Mouse (Mus musculus): ENCODE measurements around the gene Ppp1r15a.
"Not testable (repeated sequence)": the region's sequence is repeated elsewhere in the genome, so short reads cannot be mapped to it uniquely, and the experiment has no call there.

Gene Ppp1r15a

DNA sequence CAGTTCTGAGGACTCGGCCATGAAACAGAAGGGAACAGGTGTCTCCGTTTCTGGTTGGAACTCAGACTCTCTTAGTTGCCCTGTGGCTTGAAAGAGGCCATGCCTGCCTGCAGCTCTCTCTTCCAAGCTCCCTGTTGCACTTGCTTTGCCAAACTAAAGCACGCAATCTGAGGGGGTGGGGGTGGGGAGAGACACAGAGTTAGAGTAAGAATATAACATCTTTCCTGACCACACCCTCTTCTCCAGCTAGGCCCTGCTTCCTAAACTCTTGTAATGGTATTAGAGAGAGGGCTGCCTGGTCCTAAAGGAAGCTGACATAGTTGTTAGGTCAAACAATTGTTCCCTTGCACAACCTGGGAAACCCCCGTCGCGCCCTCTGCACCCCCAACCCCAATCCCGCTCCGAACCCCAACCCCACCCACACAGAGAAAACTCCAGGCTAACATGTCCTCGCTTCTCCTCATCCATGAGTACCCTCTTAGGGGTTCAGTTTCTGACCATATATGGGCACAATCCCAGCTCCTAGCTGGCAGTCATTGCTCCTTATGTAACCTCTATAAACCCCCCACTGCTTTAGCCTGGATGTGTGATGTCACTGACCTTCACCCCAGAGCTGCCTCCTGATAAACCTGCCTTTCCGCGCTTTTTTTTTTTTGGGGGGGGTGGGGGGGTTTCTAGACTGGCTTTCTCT is 24.9 kb upstream of the Ppp1r15a start:
- DNase-seq (ENCODE audit: low spot score) = no peak

DNA sequence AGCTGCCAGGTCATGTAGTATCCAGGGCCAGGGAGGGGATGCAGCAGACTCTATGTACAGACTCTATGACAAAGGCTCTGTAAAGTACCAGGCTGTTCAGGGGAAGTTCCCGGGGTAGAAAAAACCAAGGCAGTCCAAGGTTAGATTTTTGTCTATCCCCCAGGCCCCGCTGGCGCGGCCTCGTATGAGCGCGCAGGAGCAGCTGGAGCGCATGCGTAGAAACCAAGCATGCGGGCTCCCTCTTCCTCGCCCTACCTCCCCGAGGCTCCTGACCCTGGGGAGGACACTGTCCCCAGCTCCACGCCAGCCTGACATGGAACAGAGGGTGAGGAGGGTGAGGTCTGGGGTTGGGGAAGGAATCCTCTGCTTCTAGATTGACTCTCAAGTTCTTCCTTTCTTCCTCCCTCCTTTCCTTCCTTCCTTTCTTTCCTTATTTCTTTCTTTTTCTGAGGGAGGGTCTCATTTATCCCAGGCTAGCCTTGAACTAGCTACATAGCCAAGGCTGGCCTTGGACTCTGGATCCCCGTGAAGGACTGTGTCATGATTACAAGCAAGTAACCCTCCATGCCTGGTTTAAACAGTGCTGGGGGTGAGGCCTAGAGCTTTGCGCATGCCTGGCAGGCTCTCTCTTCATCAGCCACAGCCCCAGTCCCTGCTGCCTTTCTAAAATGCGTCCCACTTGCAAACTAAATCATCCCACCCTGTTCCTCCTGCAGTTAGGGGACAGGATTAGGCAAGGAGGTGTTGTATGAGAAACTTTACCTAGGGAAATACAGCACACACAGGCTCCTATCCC is 23.8 kb upstream of the Ppp1r15a start:
- no peak for DNase-seq (ENCODE audit: low spot score)

DNA sequence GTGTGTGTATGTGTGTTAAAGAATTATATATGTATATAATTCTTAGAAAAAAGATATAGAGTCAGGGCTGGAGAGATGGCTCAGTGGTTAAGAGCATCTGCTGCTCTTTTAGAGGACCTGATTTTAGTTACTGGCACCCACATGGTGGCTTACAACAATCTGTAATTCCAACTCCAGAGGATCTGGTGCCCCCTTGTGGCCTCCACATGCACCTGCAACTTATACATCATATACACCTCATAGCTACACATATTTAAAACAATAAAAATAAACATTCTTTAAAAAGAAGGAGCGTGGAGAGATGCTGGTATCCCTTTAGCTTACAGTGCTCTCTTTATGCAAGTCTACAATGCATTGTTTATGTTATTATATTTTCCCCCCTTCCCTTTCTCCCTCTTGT is 18.5 kb upstream of the Ppp1r15a start:
- no peak for DNase-seq (ENCODE audit: low spot score)

DNA sequence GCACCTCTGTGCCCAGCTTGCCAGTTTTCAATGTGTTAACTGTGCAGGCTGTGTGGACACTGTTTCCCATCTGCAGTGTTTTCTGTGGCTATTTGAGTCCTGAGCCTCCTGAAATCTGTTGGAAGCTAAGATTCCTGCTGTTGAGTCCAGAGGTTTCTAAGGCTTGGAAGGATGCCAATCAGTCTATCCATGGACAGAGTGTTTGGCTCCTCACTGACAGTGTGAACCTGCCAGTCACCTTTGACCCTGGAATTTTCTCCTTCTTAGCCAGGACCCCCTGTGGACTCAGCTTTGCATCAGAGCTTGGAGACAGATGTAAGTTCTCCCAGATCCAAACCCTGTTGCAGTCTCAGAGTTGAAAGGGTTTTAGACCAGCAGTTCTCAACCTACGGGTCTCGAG is 14.1 kb upstream of the Ppp1r15a start:
- no peak for DNase-seq (ENCODE audit: low spot score)

DNA sequence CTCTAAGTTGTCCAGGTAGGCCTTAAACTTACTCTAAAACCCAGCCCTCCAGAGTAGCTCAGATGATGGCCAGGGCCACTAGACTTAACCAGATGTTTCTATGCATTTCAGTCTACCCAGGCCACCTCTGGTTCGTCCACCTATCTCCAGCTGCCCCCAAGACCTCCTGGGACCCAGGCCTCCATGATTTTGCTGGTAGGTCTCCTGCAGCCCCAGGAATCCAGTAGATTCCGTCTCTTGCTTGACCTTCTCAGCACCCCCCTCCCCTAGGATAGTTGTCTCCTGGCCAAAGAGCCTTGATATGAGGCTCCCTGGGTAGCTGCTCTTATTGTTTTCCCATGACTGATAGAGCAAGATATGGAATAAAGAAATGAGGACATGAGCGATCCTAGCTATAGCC is 13.0 kb upstream of the Ppp1r15a start:
- no peak for DNase-seq (ENCODE audit: low spot score)

DNA sequence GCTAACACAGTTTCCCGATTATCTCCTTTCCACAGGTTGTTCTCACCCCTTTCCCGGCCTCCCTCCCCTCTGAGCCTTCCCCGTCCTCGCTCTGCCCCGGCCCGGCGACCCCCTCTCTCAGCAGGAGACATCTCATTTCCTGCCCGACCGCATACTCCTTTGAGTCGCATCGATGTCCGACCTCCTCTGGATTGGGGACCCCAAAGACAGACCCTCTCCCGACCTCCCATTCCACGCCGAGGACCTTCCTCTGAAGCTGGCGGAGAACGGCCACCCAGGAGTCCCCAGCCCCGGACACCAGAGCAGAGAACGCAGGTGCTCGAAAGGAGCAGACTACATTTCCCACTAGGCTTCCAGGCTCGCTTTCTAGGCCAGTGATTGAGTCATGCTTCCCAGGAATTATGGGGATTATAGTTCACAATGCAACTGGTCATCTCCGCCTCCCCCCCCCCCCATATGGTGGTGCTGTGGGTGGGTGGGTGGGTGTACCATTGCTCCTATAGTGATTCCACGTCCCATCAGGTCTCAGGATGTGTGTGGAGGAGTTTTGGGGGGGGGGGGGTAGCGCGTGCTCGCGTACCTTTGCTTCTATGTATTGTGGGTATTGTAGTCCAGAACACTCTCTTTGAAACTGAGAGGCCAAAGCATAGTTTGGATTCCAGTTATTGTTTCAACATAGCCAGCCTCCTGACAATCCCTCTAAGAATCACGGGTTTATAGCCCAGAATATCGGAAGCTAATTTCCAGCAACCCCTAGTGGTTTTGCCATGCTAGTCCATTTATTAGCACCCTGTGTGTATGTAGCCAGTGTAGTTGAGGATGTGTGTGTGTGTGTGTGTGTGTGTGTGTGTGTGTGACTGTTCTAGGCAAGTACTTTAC is 12.3 kb upstream of the Ppp1r15a start:
- DNase-seq (ENCODE audit: low spot score) = peak; percentile 17

DNA sequence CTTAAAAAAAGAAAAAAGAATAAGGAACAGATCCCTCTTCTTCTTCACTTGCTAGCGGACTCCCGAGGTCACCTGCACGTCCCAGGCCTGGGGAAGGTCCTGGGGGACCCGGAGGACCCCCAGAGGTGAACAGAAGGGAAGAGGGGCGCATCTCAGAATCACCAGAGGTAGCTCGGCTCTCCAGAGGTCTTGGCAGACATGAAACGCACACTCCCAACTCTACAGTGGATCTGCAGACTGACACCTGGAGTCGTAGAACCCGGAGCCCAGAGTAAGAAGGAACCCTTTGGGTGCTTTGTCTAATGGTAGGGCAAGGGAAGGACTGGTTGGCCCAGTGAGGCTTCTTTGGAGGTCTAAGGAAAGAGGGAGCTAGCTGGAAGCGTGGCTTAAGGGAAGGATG is 11.5 kb upstream of the Ppp1r15a start:
- DNase-seq (ENCODE audit: low spot score) = no peak

DNA sequence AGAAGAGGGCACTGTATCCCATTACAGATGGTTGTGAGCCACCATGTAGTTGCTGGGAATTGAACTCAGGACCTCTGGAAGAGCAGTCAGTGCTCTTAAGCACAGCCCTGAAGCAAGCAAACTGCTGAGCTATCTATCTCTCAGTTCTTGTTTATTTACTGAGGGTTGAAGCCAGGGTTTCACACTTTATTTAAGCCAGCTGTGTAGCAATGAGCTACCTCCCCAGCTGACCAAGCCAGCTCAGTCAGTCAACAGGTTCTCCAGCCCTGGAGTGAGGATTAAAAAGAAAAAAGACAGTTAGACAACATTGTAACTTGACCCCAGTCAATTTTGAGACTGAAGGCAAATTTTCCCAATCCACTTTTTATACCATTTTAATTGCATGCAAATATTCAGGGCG is 9.6 kb upstream of the Ppp1r15a start:
- DNase-seq (ENCODE audit: low spot score) = no peak

DNA sequence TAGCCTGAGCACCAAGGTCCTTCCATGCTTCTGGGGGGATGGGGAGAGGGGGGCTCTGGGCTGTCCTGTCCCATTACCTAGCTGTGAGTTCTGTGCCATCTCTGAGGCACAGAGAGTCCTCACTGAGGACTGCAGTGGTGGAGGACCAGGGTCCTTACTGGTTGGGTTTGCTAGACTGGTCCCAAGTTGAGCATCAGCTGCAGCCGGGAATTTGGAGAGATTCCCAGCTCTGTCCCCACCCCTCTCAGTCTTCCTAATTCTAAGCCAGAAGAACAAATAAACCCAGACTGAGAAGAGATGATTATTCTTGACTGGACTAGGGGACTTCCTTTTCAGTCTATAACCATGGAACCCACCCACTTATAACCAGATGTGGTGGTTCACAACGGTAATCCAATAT is 4.6 kb upstream of the Ppp1r15a start:
- no peak for DNase-seq (ENCODE audit: low spot score)

DNA sequence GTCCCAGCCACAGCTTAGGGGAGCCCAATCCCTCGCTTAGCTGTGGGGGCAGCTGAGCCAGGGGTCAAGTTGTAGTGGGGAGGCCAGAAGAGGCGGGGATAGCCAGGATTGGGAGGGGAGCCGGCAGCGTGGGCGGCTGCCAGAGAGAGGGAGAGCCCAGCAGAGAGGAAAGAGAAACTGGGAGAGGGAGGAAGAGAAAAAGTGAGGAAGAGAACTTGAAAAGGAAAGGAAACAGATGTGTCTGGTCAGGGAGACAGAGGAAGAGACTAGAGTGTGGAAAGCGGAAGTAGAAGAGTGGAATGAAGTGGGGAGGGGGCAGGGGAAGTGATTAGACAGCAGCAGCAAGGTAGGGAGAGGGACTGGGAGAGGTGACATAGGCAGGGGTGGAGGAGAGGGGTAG is 3.4 kb upstream of the Ppp1r15a start:
- DNase-seq (ENCODE audit: low spot score) = no peak

DNA sequence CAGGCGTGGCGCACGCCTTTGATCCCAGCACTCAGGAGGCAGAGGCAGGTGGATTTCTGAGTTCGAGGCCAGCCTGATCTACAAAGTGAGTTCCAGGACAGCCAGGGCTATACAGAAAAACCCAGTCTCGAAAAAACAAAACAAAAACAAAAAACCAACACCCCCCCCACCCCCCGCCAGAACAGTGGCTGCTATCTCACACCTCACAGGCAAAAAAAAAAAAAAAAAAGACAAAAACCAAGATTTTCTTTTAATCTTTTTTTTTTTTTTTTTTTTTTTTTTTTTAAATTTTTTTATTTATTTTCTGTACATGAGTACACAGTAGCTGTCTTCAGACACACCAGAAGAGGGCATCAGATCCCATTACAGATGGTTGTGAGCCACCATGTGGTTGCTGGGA is 1.1 kb upstream of the Ppp1r15a start:
- not testable (repeated sequence) for DNase-seq (ENCODE audit: low spot score)

DNA sequence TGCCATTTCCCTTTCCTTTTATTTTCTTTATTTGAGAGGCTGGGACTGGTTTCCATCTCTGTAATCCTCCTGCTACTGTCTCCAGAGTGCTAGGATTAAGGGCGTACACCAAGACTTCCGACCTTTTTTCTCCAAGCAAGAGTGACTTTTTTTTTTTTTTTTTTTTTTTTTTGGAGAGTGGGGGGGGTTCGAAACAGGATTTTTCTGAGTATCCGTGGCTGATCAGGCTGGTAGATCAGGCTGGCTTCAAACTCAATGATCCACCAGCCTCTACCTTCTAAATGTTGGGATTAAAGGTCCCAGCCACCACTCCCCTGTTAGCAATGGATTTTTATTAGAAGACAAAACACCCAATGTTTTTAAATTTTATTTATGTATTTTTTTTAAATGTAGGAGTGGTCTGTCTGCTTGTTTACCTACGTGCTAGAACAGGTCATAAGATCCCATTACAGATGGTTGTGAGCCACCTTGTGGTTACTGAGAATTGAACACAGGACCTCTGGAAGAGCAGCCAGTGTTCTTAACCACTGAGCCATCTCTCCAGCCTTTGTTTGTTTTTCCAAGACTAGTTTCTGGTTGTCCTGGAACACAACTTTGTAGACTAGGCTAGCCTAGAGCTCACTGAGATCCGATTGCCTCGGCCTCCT is 529 bp upstream of the Ppp1r15a start:
- peak; percentile 64 for DNase-seq (ENCODE audit: low spot score)

DNA sequence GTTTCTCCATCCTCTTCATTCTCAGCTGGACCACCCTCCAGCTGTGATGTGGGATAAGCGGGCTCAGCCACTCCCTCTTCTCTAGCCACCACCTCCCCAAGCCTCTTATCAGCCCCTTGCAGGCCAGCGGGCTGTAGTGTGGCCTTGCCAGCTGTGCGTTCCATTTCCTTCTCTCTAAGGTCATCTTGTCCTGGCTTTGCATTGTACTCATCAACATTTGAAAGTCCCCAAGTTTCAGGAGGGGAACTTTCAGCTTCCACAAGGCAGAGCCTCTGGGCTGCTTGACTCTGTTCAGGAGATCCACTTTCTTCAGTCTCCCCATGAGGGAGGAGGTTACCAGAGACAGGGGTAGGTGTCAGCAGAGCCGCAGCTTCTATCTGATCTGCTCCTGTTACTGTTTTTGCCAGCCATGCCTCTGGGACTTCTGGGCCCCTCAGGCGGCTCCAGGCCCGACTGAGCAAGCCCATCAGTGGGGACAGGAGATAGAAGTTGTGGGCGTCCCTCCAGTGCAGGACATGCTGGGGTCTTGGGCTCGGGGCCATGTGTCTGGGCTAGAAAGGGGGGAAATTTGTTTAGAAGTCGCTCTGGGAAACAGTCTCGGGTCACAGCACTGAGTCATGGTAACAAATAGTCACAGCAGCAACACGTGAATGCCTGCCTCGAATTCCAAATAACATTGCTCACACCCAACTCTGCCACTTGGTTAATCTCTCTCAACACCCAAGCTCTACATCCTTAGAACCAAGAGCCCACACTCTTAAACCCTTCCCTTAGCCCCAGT is 1.0 kb downstream of the Ppp1r15a start:
- DNase-seq (ENCODE audit: low spot score) = peak; percentile 14

DNA sequence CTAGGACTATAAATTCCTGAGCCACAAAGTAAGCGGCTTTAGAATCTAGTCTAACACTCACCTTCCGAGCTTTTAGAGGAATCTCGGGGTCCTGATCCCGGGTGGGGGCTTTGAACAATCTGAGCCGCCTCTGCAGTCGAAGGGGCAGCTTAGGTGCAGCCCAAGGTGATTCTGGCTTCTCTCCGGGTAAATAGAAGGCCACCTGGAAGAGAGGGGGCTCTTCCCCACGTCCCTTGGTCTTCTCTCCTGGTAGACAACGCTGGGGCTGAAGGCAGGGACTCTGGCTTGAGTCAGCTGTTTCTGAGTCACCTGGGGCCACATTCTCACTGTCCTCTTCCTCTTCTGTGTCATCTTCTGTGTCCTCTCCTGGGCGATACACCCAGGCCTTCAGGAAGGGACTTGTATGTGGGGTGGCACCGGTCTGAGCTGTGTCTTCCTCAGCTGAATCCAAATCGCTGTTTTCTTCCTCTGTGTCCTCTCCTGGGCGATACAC is 2.3 kb downstream of the Ppp1r15a start:
- no peak for DNase-seq (ENCODE audit: low spot score)

DNA sequence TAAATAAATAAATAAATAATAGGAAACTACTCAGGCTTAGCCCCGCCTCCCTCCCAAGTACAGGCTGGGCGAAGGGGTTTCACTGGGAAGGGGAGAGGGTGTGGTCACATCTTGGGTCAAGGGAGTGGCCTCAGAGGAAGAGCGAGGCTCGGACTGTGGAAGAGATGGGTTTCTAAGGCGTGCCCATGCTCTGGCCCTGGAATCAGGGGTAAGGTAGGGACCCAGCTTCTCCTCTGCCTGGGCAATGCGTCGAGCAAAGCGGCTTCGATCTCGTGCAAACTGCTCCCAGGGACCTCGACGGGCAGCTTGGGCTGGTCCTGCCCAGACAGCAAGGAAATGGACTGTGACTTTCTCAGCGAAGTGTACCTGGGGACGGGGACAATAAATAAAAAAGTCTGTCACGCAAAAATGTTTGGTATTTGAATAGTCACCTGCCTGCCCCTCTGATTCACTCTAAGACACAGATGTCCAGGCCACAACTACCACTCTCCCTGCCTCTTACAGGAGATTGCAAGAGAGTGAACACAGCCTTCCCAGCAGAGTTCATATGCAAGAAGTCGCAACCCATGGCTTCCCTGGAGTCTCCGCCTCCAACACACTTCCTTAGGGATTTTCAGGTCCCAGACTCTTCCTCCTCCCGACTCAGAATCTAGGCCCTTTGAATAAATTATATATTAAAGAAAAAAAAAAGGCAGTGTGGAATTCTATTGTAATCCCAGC is 3.0 kb downstream of the Ppp1r15a start:
- peak; percentile 5 for DNase-seq (ENCODE audit: low spot score)

DNA sequence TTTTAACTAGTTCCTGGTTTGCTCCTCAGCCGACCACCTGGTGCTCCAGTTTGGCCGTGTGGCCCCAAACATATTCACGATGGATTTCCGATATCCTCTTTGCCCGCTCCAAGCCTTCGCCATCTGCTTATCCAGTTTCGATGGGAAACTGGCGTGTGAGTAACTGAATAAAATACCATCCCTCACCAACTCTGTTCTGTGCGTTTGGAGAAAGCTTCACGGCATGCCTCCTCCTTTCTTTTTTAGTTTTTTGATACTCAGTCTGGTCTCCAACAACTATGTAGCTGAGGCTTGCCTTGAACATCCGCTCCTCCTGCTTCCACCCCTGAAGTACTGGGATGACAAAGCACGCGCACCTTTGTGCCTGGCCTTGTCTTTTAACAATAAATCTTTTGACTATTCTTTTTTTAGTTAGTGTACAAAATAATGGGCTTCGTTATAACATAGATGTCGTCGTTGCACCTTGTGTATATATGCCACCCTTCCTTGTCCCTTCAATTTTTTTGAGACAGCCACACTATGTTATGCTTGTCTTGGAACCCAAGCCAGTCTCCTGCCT is 3.8 kb downstream of the Ppp1r15a start:
- no peak for DNase-seq (ENCODE audit: low spot score)

DNA sequence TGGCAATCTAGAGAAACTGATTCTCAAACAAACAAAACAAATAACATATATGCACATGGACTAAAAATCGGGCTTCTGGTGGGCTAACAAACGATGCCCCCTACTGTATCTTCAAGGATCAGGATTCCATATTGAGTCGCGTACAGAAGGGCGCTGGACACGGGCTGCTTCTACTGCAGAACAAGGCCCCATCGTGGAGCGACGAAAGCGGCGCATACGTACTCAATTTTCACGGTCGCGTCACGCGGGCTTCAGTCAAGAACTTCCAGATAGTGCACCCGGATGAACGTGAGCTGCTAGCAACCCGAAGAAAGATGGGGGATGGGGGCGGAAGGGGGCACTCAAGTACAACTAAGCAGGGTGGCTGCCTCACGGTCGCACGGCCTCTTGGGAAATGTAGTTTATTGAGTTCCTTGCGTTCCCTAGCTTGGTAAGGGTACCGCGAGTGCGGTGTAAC is 4.3 kb downstream of the Ppp1r15a start:
- peak; percentile 96 for DNase-seq (ENCODE audit: low spot score)

DNA sequence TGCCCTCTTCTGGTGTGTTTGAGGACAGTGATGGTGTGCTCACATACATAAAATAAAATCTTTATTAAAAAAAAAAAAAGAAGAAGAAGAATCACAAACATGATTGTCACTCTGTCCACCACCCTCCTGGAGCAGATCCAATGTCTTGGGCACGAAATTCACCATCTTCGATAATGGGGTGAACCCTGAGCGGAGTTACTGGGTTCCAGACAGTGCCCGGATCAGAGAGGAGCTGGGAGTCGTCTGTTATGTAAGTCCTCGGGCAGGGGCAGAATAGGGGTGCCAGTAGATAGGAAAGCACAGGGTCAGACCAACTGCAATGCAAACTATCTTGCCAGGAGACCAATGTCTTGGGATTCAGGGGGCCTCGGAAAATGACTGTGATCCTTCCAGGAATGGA is 5.5 kb downstream of the Ppp1r15a start:
- no peak for DNase-seq (ENCODE audit: low spot score)

DNA sequence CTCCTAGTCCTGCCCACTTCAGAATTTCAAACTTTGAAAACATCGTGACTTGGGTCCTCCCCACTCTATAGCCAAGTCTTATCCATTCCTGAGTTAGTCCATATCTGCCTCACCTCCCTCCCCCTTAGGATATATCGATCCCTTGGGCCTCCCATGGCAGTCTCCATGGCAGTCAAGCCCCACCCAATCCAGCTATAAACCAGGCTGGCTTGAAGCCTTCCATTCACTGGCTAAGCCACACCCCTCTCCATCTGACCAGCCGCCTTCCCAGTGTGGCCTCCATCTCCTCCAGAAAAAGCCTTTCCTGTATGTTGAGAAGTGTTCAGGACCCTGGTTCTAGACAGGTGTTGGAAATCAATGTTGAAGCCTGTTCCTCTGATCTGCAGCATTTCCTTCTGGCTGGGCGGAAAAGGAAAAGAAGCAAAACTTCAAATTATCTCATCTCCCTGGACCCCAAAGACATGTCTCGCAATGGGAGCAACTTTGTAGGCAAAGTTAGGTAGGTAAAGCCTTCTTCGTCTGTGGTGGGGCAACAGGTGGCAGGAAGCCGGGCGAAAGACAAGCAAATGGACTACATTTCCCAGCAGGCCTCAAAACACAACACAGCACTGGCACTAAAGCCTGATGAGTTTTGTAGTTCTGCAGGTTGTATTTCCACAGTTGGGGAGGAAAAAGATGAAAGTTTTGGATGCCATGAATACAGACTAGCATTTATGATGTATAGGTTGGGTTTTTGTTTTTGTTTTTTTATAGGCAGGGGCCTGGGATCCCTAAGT is 6.5 kb downstream of the Ppp1r15a start:
- peak; percentile 65 for DNase-seq (ENCODE audit: low spot score)
